Mouse (Mus musculus) forebrain, embryonic 11.5 days (tissue): ENCODE results near the gene Zfp1. TPM values are rescaled to one million over a fixed set of nuclear protein-coding genes. Genes with fewer than 3 reads are reported as not detected.

ENCODE experiments used
- ATAC-seq: fragments of 200-750 bp; cut with Nextera tagmentation; replicated peaks from 2 replicates; pipeline ENCODE4 v1.8.0; 2017; ENCODE audit warnings: moderate TSS enrichment; ENCODE audit not compliant: low FRiP score
- DNase-seq: peaks from one replicate; pipeline ENCODE4 v3.0.0-alpha.2; 2017; ENCODE audit warnings: low spot score
- H3K27ac ChIP-seq: fragments of 300-500 bp; sonication (generic); 2 replicates; pipeline ENCODE4 v1.5.1; 2014; ENCODE audit warnings: low read depth, low read length
- H3K27me3 ChIP-seq: fragments of 300-500 bp; sonication (generic); 2 replicates; pipeline ENCODE4 v1.6.1; 2014; ENCODE audit warnings: mild to moderate bottlenecking, low read length, mixed read lengths; ENCODE audit not compliant: control insufficient read depth, insufficient read depth
- H3K36me3 ChIP-seq: fragments of 300-500 bp; sonication (generic); 2 replicates; pipeline ENCODE4 v1.6.1; 2014; ENCODE audit warnings: mild to moderate bottlenecking, low read length, moderate library complexity, mixed read lengths; ENCODE audit not compliant: control insufficient read depth, insufficient read depth
- H3K4me1 ChIP-seq: fragments of 300-500 bp; sonication (generic); replicated peaks from 2 replicates; pipeline ENCODE4 v1.6.1; 2014; ENCODE audit warnings: low read length, mixed read lengths; ENCODE audit not compliant: control insufficient read depth, insufficient read depth
- H3K4me2 ChIP-seq: fragments of 300-500 bp; sonication (generic); 2 replicates; pipeline ENCODE4 v1.6.1; 2014; ENCODE audit warnings: low read depth, mild to moderate bottlenecking, low read length, moderate library complexity, mixed read lengths; ENCODE audit not compliant: severe bottlenecking
- H3K4me3 ChIP-seq: fragments of 300-500 bp; sonication (generic); 2 replicates; pipeline ENCODE4 v1.5.1; 2014; ENCODE audit warnings: low read depth, low read length
- H3K9ac ChIP-seq: fragments of 300-500 bp; sonication (generic); 2 replicates; pipeline ENCODE4 v1.6.1; 2014; ENCODE audit warnings: low read length
- H3K9me3 ChIP-seq: fragments of 300-500 bp; sonication (generic); 2 replicates; pipeline ENCODE4 v1.6.1; 2016; ENCODE audit warnings: low read length, mixed read lengths; ENCODE audit not compliant: control insufficient read depth
- WGBS: fragments of 180-500 bp; shearing (Covaris S2); extraction: QIAGEN DNeasy Blood & Tissue Kit; methylation state at CpG from one replicate; pipeline ENCODE4 v1.1.7; 2014; 5-methylcytosine and 5-hydroxymethylcytosine counted together
- polyA plus RNA-seq: library from polyadenylated mRNA; unstranded; fragments of >200 nt; fragmentation: Nextera tagmentation; extraction: Ambion mirVana; gene quantifications from 2 replicates; pipeline ENCODE4 v1.2.1, GENCODE M21; 2014

Gene Zfp1
- 21.8 and 25.0 TPM in 2 replicates for polyA plus RNA-seq

DNA sequence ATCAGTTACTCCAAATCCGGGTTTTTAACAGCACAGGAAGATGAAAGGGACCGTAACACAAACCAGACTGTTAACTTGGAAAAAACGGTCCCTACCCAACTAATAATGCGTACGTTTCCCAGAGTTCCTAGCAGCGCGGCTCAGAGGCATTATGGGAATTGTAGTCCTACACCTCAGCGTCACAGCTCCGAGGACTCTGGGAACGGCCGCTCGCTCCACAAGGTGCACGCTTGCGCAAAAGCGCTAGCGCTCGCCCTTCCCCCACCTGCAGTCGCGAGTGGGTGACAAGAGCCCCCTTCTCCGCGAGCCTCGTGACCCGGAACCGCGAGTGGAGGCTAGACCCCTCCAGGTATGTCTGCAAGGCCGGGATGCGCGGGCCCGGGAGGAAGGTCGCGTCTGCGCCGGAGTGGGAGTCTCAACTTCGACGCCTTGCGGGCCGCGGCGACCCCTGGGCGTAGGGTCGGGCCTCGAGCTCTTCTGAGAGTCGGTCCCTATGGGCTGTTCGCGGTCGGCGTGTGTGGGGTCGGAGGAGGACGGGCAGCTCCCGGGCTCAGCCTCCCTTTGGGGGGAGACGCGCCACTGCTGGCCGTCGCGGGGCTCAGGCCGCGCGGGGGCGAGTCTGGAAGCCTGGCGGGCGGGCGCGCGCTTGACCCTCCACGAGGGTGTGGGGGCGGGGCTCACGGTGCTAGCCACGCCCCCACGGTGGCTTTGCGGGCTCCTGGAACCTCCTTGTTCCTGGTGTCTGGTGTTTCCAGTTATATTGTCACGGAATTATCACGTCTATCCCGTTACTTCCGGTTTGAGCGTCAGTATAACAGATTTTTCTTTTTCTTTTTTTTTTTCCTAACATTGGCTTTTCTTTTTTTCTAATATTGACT lies at the start of gene Zfp1:
Gene Zfp1, plus strand, starts transcription at position 138 of the 878 bp plus-strand sequence.
- H3K4me2 ChIP-seq = peak within 1 kb of the TSS; percentile 47
- peak; percentile 97 for ATAC-seq
- peak; percentile 94 for DNase-seq
- peak within 1 kb of the TSS; percentile 73 for H3K27ac ChIP-seq
- H3K9ac ChIP-seq = peak within 1 kb of the TSS; percentile 81
- no peaks in the 10 kb centered on the region for H3K27me3 ChIP-seq
- H3K4me3 ChIP-seq = peak within 1 kb of the TSS; percentile 65
- H3K9me3 ChIP-seq = no peaks in the 10 kb centered on the region
- H3K36me3 ChIP-seq = no peaks in the 10 kb centered on the region
- 0 out of 2 replicates have a peak, but pooled peaks cover 1% of the 10 kb centered on the region for H3K4me1 ChIP-seq
- under 1% methylated on average over 75 of the region's 75 CpGs for WGBS

- H3K27me3 ChIP-seq = no peaks in the 10 kb centered on the region
- WGBS = 81% methylated on average over 3 of the region's 3 CpGs
- no peak overlapping the region for H3K4me2 ChIP-seq
- DNase-seq = no peak
- H3K4me1 ChIP-seq = 0 out of 2 replicates have a peak, but pooled peaks cover 3% of the 10 kb centered on the region
- no peak overlapping the region for H3K4me3 ChIP-seq
- H3K9ac ChIP-seq = no peak overlapping the region
- no peak for ATAC-seq
- no peaks in the 10 kb centered on the region for H3K9me3 ChIP-seq
- H3K27ac ChIP-seq = no peak overlapping the region
- H3K36me3 ChIP-seq = no peaks in the 10 kb centered on the region
Measured at GRCm38 (mm10) chr8:111594044-111594840, 49.0 kb upstream of the Zfp1 start.

- no peak for ATAC-seq
- 98% methylated on average over 2 of the region's 2 CpGs for WGBS
- H3K36me3 ChIP-seq = no peaks in the 10 kb centered on the region
- H3K9me3 ChIP-seq = no peaks in the 10 kb centered on the region
- 0 out of 2 replicates have a peak, but pooled peaks cover 3% of the 10 kb centered on the region for H3K4me1 ChIP-seq
- no peaks in the 10 kb centered on the region for H3K27me3 ChIP-seq
- H3K9ac ChIP-seq = no peak overlapping the region
- no peak overlapping the region for H3K27ac ChIP-seq
- no peak for DNase-seq
- no peak overlapping the region for H3K4me2 ChIP-seq
- H3K4me3 ChIP-seq = no peak overlapping the region
Measured at GRCm38 (mm10) chr8:111594951-111595350, 48.2 kb upstream of the Zfp1 start.

- Histone ChIP-seq H3K27ac (no peak overlapping the region), H3K27me3 (no peaks in the 10 kb centered on the region), H3K36me3 (no peaks in the 10 kb centered on the region), H3K4me1 (0 out of 2 replicates have a peak, but pooled peaks cover 3% of the 10 kb centered on the region), H3K4me2 (no peak overlapping the region), H3K9ac (no peak overlapping the region), H3K9me3 (no peaks in the 10 kb centered on the region), H3K4me3 (no peak overlapping the region)
- ATAC-seq = no peak
- 93% methylated on average over 15 of the region's 15 CpGs for WGBS
- DNase-seq = no peak
Measured at GRCm38 (mm10) chr8:111595712-111596484, 47.3 kb upstream of the Zfp1 start.

DNA sequence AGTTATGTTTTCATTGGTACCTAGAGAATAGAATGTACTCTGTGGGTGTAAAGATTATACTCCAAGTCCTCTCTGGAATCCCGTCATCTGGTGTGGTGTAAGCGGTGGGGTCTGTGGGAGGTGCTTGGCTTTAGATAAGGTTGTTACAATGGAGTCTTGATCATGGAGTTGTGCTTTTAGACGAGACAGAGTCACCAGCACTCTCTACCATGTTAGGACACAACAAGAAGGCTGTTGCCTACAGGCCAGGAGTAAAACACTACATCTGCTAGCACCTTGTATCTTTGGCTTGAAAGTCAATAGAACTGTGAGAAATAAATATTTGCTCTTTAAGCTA lies 46.7 kb upstream of the Zfp1 start:
- Histone ChIP-seq H3K9ac (no peak overlapping the region), H3K27ac (no peak overlapping the region), H3K4me1 (0 out of 2 replicates have a peak, but pooled peaks cover 3% of the 10 kb centered on the region), H3K36me3 (no peaks in the 10 kb centered on the region), H3K4me3 (no peak overlapping the region), H3K27me3 (no peaks in the 10 kb centered on the region), H3K9me3 (no peaks in the 10 kb centered on the region), H3K4me2 (no peak overlapping the region)
- WGBS = 70% methylated on average over 3 of the region's 3 CpGs
- DNase-seq (no peak), ATAC-seq (no peak)

- DNase-seq = no peak
- WGBS = 78% methylated on average over 1 of the region's 1 CpGs
- no peak overlapping the region for H3K4me3 ChIP-seq
- H3K4me2 ChIP-seq = no peak overlapping the region
- no peak overlapping the region for H3K27ac ChIP-seq
- H3K36me3 ChIP-seq = no peaks in the 10 kb centered on the region
- no peaks in the 10 kb centered on the region for H3K9me3 ChIP-seq
- ATAC-seq = no peak
- H3K4me1 ChIP-seq = 0 out of 2 replicates have a peak, but pooled peaks cover 3% of the 10 kb centered on the region
- no peaks in the 10 kb centered on the region for H3K27me3 ChIP-seq
- H3K9ac ChIP-seq = no peak overlapping the region
Measured at GRCm38 (mm10) chr8:111597310-111597709, 45.9 kb upstream of the Zfp1 start.

- H3K4me3 ChIP-seq = no peak overlapping the region
- H3K4me1 ChIP-seq = 0 out of 2 replicates have a peak, but pooled peaks cover 2% of the 10 kb centered on the region
- WGBS = 80% methylated on average over 9 of the region's 9 CpGs
- H3K9ac ChIP-seq = no peak overlapping the region
- ATAC-seq (no peak), DNase-seq (no peak)
- no peak overlapping the region for H3K27ac ChIP-seq
- H3K9me3 ChIP-seq = no peaks in the 10 kb centered on the region
- no peaks in the 10 kb centered on the region for H3K27me3 ChIP-seq
- no peaks in the 10 kb centered on the region; the same call in 1 of the 2 replicates for H3K36me3 ChIP-seq
- no peak overlapping the region for H3K4me2 ChIP-seq
Measured at GRCm38 (mm10) chr8:111599707-111600444, 43.3 kb upstream of the Zfp1 start.
